Mouse (Mus musculus) bone marrow macrophage, adult 2 months (primary cell): ENCODE results near the gene Rab11fip5.

Experiments used
- CTCF ChIP-seq: IDR thresholded peaks from 2 replicates; pipeline ENCODE4 v1.5.1; 2012; ENCODE audit warnings: low read depth, mild to moderate bottlenecking, low read length, moderate library complexity
- POLR2A ChIP-seq: IDR thresholded peaks from 2 replicates; pipeline ENCODE4 v1.6.1; 2012; ENCODE audit warnings: mild to moderate bottlenecking, low read depth, low read length, borderline replicate concordance

DNA sequence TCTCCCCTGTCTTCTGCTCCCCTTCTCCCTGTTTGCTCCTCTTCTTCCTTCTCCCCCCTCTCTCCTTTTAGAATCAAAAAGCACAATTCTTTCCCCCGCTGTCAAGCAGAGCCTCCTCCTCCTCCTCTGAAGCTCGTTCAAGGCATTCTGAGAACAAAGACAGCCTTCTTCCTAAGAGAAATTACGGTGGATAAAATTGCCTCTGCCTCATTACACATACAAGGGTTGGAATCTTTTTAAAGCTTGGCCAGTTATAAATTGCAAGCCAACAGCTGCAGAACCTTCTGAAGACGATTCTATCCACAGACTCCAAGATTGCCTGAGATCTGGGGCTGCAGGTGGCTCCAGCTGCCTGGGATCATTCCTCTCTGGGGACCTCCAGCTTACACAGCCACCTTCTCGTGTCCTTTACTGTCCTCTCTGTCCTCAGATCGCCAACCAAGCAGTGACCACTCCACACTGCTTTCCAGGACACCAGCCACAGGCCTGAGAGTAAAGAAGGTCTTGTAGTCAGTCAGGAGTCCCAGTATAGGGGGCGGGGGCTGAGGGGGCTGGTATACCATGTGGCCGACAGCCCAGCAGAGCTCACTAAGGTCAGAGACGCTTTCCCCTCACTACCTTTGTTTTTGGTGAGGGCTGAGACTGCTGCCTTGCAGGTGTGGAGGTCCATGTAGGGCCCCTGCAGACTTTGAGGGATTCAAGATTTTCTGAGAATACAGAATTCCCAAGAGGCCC, 60.2 kb downstream of the Rab11fip5 start:
- TF ChIP-seq CTCF = no peak
- no peak for TF ChIP-seq POLR2A
